Mouse (Mus musculus) limb, embryonic 14.5 days (tissue): ENCODE data around the gene Pou4f1. TPM values are rescaled to one million over a fixed set of nuclear protein-coding genes. Genes with fewer than 3 reads are reported as not detected.

Experiments
- ATAC-seq: fragments of 200-750 bp; cut with Nextera tagmentation; 2 replicates; pipeline ENCODE4 v1.8.0; 2017; ENCODE audit warnings: low read depth, moderate number of reproducible peaks, moderate TSS enrichment; ENCODE audit not compliant: low FRiP score
- DNase-seq: peaks from one replicate; pipeline ENCODE4 v3.0.0-alpha.2; 2015; ENCODE audit warnings: low spot score
- H3K27ac ChIP-seq: fragments of 300-500 bp; sonication (generic); replicated peaks from 2 replicates; pipeline ENCODE4 v1.5.1; 2014; ENCODE audit warnings: low read depth, mild to moderate bottlenecking, low read length, moderate library complexity, mixed read lengths
- H3K27me3 ChIP-seq: fragments of 300-500 bp; sonication (generic); 2 replicates; pipeline ENCODE4 v1.6.1; 2014; ENCODE audit warnings: low read length, mixed read lengths; ENCODE audit not compliant: control insufficient read depth, insufficient read depth
- H3K36me3 ChIP-seq: fragments of 300-500 bp; sonication (generic); 2 replicates; pipeline ENCODE4 v1.6.1; 2014; ENCODE audit warnings: mild to moderate bottlenecking, low read length, moderate library complexity, mixed read lengths; ENCODE audit not compliant: control insufficient read depth, insufficient read depth
- H3K4me1 ChIP-seq: fragments of 300-500 bp; sonication (generic); 2 replicates; pipeline ENCODE4 v1.6.1; 2014; ENCODE audit warnings: antibody characterized with exemption, low read length, mixed read lengths; ENCODE audit not compliant: control insufficient read depth, insufficient read depth
- H3K4me2 ChIP-seq: fragments of 300-500 bp; sonication (generic); replicated peaks from 2 replicates; pipeline ENCODE4 v1.6.1; 2014; ENCODE audit warnings: low read depth, mild to moderate bottlenecking, low read length, moderate library complexity; ENCODE audit not compliant: severe bottlenecking
- H3K4me3 ChIP-seq: fragments of 300-500 bp; sonication (generic); replicated peaks from 2 replicates; pipeline ENCODE4 v1.5.1; 2014; ENCODE audit warnings: low read length
- H3K9ac ChIP-seq: fragments of 300-500 bp; sonication (generic); 2 replicates; pipeline ENCODE4 v1.6.1; 2014; ENCODE audit warnings: mild to moderate bottlenecking, low read depth, low read length, moderate library complexity; ENCODE audit not compliant: severe bottlenecking
- H3K9me3 ChIP-seq: fragments of 300-500 bp; sonication (generic); 2 replicates; pipeline ENCODE4 v1.6.1; 2016; ENCODE audit warnings: low read length; ENCODE audit not compliant: control insufficient read depth
- POLR2A ChIP-seq: fragments of 200-500 bp; IDR thresholded peaks from 2 replicates; pipeline ENCODE4 v1.8.0; 2012; ENCODE audit warnings: inconsistent platforms, mild to moderate bottlenecking, moderate library complexity, borderline replicate concordance; ENCODE audit not compliant: insufficient read depth, insufficient read length; ENCODE audit errors: extremely low read depth
- WGBS: fragments of 180-500 bp; shearing (Covaris S2); extraction: QIAGEN DNeasy Blood & Tissue Kit; methylation state at CpG from one replicate; pipeline ENCODE4 v1.1.7; 2014; 5-methylcytosine and 5-hydroxymethylcytosine counted together
- polyA plus RNA-seq, 2 experiments: library from polyadenylated mRNA; depleted of rRNA in 1 of 2; stranded (reverse) in 1 of 2; unstranded in 1 of 2; fragments of >200 nt; fragmentation: Nextera tagmentation in 1 of 2; extraction: Ambion mirVana in 1 of 2; gene quantifications; 2 replicates each; pipeline versions ENCODE4 v1.2.1 to v1.2.3; 2012 to 2014

Gene Pou4f1
- polyA plus RNA-seq, 2 experiments: 0.29 to 0.48 TPM

GRCm38 (mm10) chr14:104459513-104460111 is 8.2 kb downstream of the Pou4f1 start:
- DNase-seq (no peak), ATAC-seq (no peak)
- WGBS: under 1% methylated on average over 25 of the region's 25 CpGs
- no peak overlapping the region for H3K4me3 ChIP-seq
- no peaks in the 10 kb centered on the region for H3K9me3 ChIP-seq
- H3K36me3 ChIP-seq: no peaks in the 10 kb centered on the region
- H3K4me1 ChIP-seq: peaks cover 4% of the 10 kb centered on the region; the same call in 1 of the 2 replicates
- H3K27me3 ChIP-seq: peaks cover 78% of the 10 kb centered on the region
- no peak overlapping the region for H3K9ac ChIP-seq
- no peak for TF ChIP-seq POLR2A
- no peak overlapping the region for H3K4me2 ChIP-seq
- H3K27ac ChIP-seq: no peak overlapping the region

- H3K4me1 ChIP-seq: peaks cover 4% of the 10 kb centered on the region; the same call in 1 of the 2 replicates
- no peaks in the 10 kb centered on the region for H3K36me3 ChIP-seq
- no peak overlapping the region for H3K4me3 ChIP-seq
- TF ChIP-seq POLR2A: no peak
- DNase-seq: no peak
- no peak overlapping the region for H3K9ac ChIP-seq
- peaks cover 71% of the 10 kb centered on the region for H3K27me3 ChIP-seq
- 1% methylated on average over 19 of the region's 19 CpGs for WGBS
- H3K27ac ChIP-seq: no peak overlapping the region
- no peak for ATAC-seq
- no peak overlapping the region for H3K4me2 ChIP-seq
- H3K9me3 ChIP-seq: no peaks in the 10 kb centered on the region
Measured at GRCm38 (mm10) chr14:104458728-104459512, 8.9 kb downstream of the Pou4f1 start.

- Histone ChIP-seq H3K4me2 (no peak overlapping the region), H3K4me3 (no peak overlapping the region), H3K9me3 (no peaks in the 10 kb centered on the region), H3K36me3 (no peaks in the 10 kb centered on the region), H3K27me3 (peaks cover 63% of the 10 kb centered on the region), H3K9ac (no peak overlapping the region), H3K27ac (no peak overlapping the region), H3K4me1 (peaks cover 4% of the 10 kb centered on the region; the same call in 1 of the 2 replicates)
- WGBS: under 1% methylated on average over 20 of the region's 20 CpGs
- ATAC-seq (no peak), DNase-seq (no peak)
- no peak for TF ChIP-seq POLR2A
Measured at GRCm38 (mm10) chr14:104457966-104458710, 9.7 kb downstream of the Pou4f1 start.

- no peak overlapping the region for H3K4me3 ChIP-seq
- no peak for TF ChIP-seq POLR2A
- peaks cover 4% of the 10 kb centered on the region; the same call in 1 of the 2 replicates for H3K4me1 ChIP-seq
- ATAC-seq (no peak), DNase-seq (no peak)
- H3K27me3 ChIP-seq: peaks cover 56% of the 10 kb centered on the region
- no peaks in the 10 kb centered on the region for H3K9me3 ChIP-seq
- WGBS: under 1% methylated on average over 5 of the region's 5 CpGs
- no peak overlapping the region for H3K9ac ChIP-seq
- H3K27ac ChIP-seq: no peak overlapping the region
- no peaks in the 10 kb centered on the region for H3K36me3 ChIP-seq
- no peak overlapping the region for H3K4me2 ChIP-seq
Measured at GRCm38 (mm10) chr14:104456976-104457375, 10.8 kb downstream of the Pou4f1 start.

- Histone ChIP-seq H3K9me3 (no peaks in the 10 kb centered on the region), H3K4me1 (no peaks in the 10 kb centered on the region), H3K27me3 (peaks cover 30% of the 10 kb centered on the region), H3K27ac (no peak overlapping the region), H3K4me2 (no peak overlapping the region), H3K9ac (no peak overlapping the region), H3K36me3 (no peaks in the 10 kb centered on the region), H3K4me3 (no peak overlapping the region)
- 9% methylated on average over 4 of the region's 4 CpGs for WGBS
- 0 out of 2 replicates have a peak, but pooled peaks have one; percentile 55 for ATAC-seq
- peak; percentile 84 for DNase-seq
- no peak for TF ChIP-seq POLR2A
Measured at GRCm38 (mm10) chr14:104453824-104454223, 14.0 kb downstream of the Pou4f1 start.
